Mouse (Mus musculus) megakaryocyte, embryonic 14.5 days (primary cell): ENCODE results near the gene Hist4h4.

Experiments used
- FLI1 ChIP-seq: IDR thresholded peaks from 2 replicates; pipeline ENCODE4 v1.6.1; 2012; ENCODE audit warnings: low read length, inconsistent platforms, mixed read lengths
- GATA1 ChIP-seq: IDR thresholded peaks from 3 replicates; pipeline ENCODE4 v1.6.1; 2012; ENCODE audit warnings: mixed read lengths, low read length, inconsistent platforms, borderline replicate concordance

GRCm38 (mm10) chr6:136813117-136813516 is 8.9 kb upstream of the Hist4h4 start:
- TF ChIP-seq GATA1: no peak
- TF ChIP-seq FLI1: no peak
